Mouse (Mus musculus): ENCODE results near the gene Rbfox1.

- TF ChIP-seq CTCF (IDR thresholded peaks at IDR 0.05; ENCODE audit: extremely low read depth, insufficient read depth, low read length) (no peak), POLR2A (IDR thresholded peaks at IDR 0.05; ENCODE audit: extremely low read depth, insufficient read depth, low read length) (no peak)
Observed at GRCm38 (mm10) chr16:6390278-6390930, 505.2 kb downstream of the Rbfox1 start.

Measured in cortical plate, adult 2 months (tissue).